Comparison of ENCODE assay signal across 8 mouse cellular contexts in the genomic region with DNA sequence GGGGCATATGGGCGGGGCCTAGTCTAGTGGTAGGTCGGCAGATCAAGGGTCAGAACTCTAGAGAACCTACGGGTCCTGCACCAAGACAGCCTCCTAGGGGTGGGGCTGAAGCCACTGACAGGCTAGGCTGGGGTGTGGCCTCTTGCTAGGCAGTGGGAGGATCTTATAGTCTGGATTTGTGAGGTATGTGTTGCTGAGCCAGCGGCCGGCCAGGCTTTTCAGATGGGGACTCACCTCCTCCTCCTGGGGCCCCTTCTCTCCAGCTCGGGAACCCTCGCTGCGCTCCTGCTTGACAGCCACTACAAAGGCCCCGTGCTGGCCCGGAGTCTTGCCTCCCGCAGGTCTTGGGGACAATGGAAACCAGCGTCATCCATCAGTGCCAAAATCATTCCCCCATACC. TPM values are rescaled to one million over a fixed set of nuclear protein-coding genes. Genes with fewer than 3 reads are reported as not detected.
A peak's percentile ranks its signal among the peaks of the same experiment; 100 is the strongest.
DNase-seq lines count a peak whose midpoint lies in the region; ATAC-seq lines count a peak whose summit lies in the region.

No protein-coding gene starts in this region.

- H3K4me2 ChIP-seq in embryonic facial prominence, embryonic 14.5 days (ENCODE audit: low read depth, low read length), result peak overlapping the region; percentile 93
- H3K4me2 ChIP-seq in intestine, embryonic 14.5 days (ENCODE audit: low read length), result peak overlapping the region; percentile 88
- peak overlapping the region; percentile 96 for H3K4me2 ChIP-seq in liver, embryonic 16.5 days (ENCODE audit: low read depth, low read length)
- H3K4me2 ChIP-seq in stomach, embryonic 14.5 days (replicated peaks; ENCODE audit: low read depth, low read length), result peak overlapping the region; percentile 55

- no peaks in the 10 kb centered on the region for H3K9me3 ChIP-seq in embryonic facial prominence, embryonic 14.5 days (ENCODE audit: control insufficient read depth, low read length)
- H3K9me3 ChIP-seq in intestine, embryonic 14.5 days (ENCODE audit: control insufficient read depth, low read length), result no peaks in the 10 kb centered on the region
- H3K9me3 ChIP-seq in liver, embryonic 16.5 days (replicated peaks; ENCODE audit: control insufficient read depth, low read length), result no peaks in the 10 kb centered on the region
- H3K9me3 ChIP-seq in stomach, embryonic 14.5 days (ENCODE audit: control insufficient read depth, low read depth, low read length), result no peaks in the 10 kb centered on the region

- peak overlapping the region; percentile 88 for H3K4me3 ChIP-seq in embryonic facial prominence, embryonic 14.5 days (ENCODE audit: low read depth, low read length)
- peak overlapping the region; percentile 66 for H3K4me3 ChIP-seq in intestine, embryonic 14.5 days (ENCODE audit: low read depth, low read length)
- peak overlapping the region; percentile 87 for H3K4me3 ChIP-seq in liver, embryonic 16.5 days (ENCODE audit: low read depth, low read length)
- H3K4me3 ChIP-seq in stomach, embryonic 14.5 days (ENCODE audit: low read depth, low read length), result peak overlapping the region; percentile 88

- peaks cover 12% of the 10 kb centered on the region; the same call in 1 of the 2 replicates for H3K27me3 ChIP-seq in embryonic facial prominence, embryonic 14.5 days (replicated peaks; ENCODE audit: control insufficient read depth, insufficient read depth, low read length)
- H3K27me3 ChIP-seq in intestine, embryonic 14.5 days (replicated peaks; ENCODE audit: control insufficient read depth, insufficient read depth, low read length), result peaks cover 9% of the 10 kb centered on the region
- H3K27me3 ChIP-seq in liver, embryonic 16.5 days (ENCODE audit: control insufficient read depth, insufficient read depth, low read depth, low read length), result peaks cover 18% of the 10 kb centered on the region
- H3K27me3 ChIP-seq in stomach, embryonic 14.5 days (ENCODE audit: control insufficient read depth, insufficient read depth, low read length), result 0 out of 2 replicates have a peak, but pooled peaks cover 5% of the 10 kb centered on the region

- intact Hi-C loops in left cerebral cortex, postnatal 25 days (cut with DNase I), result loop anchor here (5.0 kb wide), 1 partner anchor 152 kb away; no protein-coding TSS in a partner anchor

- peaks cover 19% of the 10 kb centered on the region for H3K4me1 ChIP-seq in embryonic facial prominence, embryonic 14.5 days (ENCODE audit: control insufficient read depth, insufficient read depth, low read length)
- peaks cover 26% of the 10 kb centered on the region for H3K4me1 ChIP-seq in intestine, embryonic 14.5 days (replicated peaks; ENCODE audit: control insufficient read depth, insufficient read depth, low read length)
- H3K4me1 ChIP-seq in liver, embryonic 16.5 days (ENCODE audit: control insufficient read depth, low read depth, low read length), result peaks cover 54% of the 10 kb centered on the region
- H3K4me1 ChIP-seq in stomach, embryonic 14.5 days (ENCODE audit: control insufficient read depth, insufficient read depth, low read length), result peaks cover 19% of the 10 kb centered on the region

- peak overlapping the region; percentile 85 for H3K9ac ChIP-seq in embryonic facial prominence, embryonic 14.5 days (ENCODE audit: low read depth, low read length)
- H3K9ac ChIP-seq in intestine, embryonic 14.5 days (ENCODE audit: low read length), result no peak overlapping the region
- H3K9ac ChIP-seq in liver, embryonic 16.5 days (ENCODE audit: low read depth, low read length), result peak overlapping the region; percentile 95
- H3K9ac ChIP-seq in stomach, embryonic 14.5 days (replicated peaks; ENCODE audit: low read depth, low read length), result peak overlapping the region; percentile 76; the same call in 1 of the 2 replicates

- H3K27ac ChIP-seq in embryonic facial prominence, embryonic 14.5 days (replicated peaks; ENCODE audit: low read depth, low read length), result peak overlapping the region; percentile 72; the same call in 1 of the 2 replicates
- H3K27ac ChIP-seq in intestine, embryonic 14.5 days (ENCODE audit: low read depth), result 0 out of 2 replicates have a peak overlapping the region, but pooled peaks have one; percentile 62
- H3K27ac ChIP-seq in liver, embryonic 16.5 days (ENCODE audit: low read length), result peak overlapping the region; percentile 91
- peak overlapping the region; percentile 74; the same call in 1 of the 2 replicates for H3K27ac ChIP-seq in stomach, embryonic 14.5 days (ENCODE audit: low read length)

- no peak for ATAC-seq in embryonic facial prominence, embryonic 14.5 days (ENCODE audit: low read depth)
- ATAC-seq in intestine, embryonic 14.5 days (replicated peaks; ENCODE audit: low FRiP score, low TSS enrichment, low read depth), result 0 out of 2 replicates have a peak, but pooled peaks have one; percentile 4
- peak; percentile 32 for ATAC-seq in liver, embryonic 16.5 days (ENCODE audit: low read depth)
- ATAC-seq in stomach, embryonic 14.5 days (ENCODE audit: insufficient number of reproducible peaks, insufficient read depth, low FRiP score, low read depth), result peak; percentile 21; the same call in 1 of the 2 replicates

- 10% methylated on average over 10 of the region's 12 CpGs for WGBS in embryonic facial prominence, embryonic 14.5 days
- whole genome bisulfite sequencing in intestine, embryonic 14.5 days, result 8% methylated on average over 12 of the region's 12 CpGs
- WGBS in liver, embryonic 16.5 days (ENCODE audit: insufficient replicate concordance), result 4% methylated on average over 12 of the region's 12 CpGs
- WGBS in stomach, embryonic 14.5 days, result 6% methylated on average over 12 of the region's 12 CpGs

- peaks cover 13% of the 10 kb centered on the region for H3K36me3 ChIP-seq in embryonic facial prominence, embryonic 14.5 days (ENCODE audit: control insufficient read depth, insufficient read depth, low read length)
- H3K36me3 ChIP-seq in intestine, embryonic 14.5 days (ENCODE audit: control insufficient read depth, insufficient read depth, low read length), result peaks cover 6% of the 10 kb centered on the region
- H3K36me3 ChIP-seq in liver, embryonic 16.5 days (ENCODE audit: control insufficient read depth, insufficient read depth), result peaks cover 2% of the 10 kb centered on the region; the same call in 1 of the 2 replicates
- no peaks in the 10 kb centered on the region; the same call in 1 of the 2 replicates for H3K36me3 ChIP-seq in stomach, embryonic 14.5 days (ENCODE audit: control insufficient read depth, insufficient read depth, low read length)

- DNase-seq in thymus, postnatal 14 days, result peak; percentile 44
- no peak for DNase-seq in thymus, adult 18-20 months
- no peak for DNase-seq in embryonic facial prominence, embryonic 14.5 days (ENCODE audit: low spot score)
- DNase-seq in intestine, embryonic 14.5 days (ENCODE audit: low spot score), result no peak
- DNase-seq in T-cell, adult 2 months (ENCODE audit: low spot score), result no peak
- no peak for DNase-seq in left cerebral cortex, postnatal 25 days (ENCODE audit: low spot score in 2 of 2)

RNA-seq across cellular contexts. Expression of a gene that starts 1.1 kb away (rescaled TPM):
- 66.8 and 78.7 TPM in 2 replicates for polyA plus RNA-seq in embryonic facial prominence, embryonic 14.5 days (2014; fragmentation: Nextera tagmentation; extraction: Ambion mirVana)
- 85.0 and 86.8 TPM in 2 replicates for polyA plus RNA-seq in intestine, embryonic 14.5 days (2014; fragmentation: Nextera tagmentation; extraction: Ambion mirVana)
- polyA plus RNA-seq in liver, embryonic 16.5 days (2015; fragmentation: Nextera tagmentation; extraction: Ambion mirVana), result 19.8 and 22.5 TPM in 2 replicates
- polyA plus RNA-seq in stomach, embryonic 14.5 days (2014; fragmentation: Nextera tagmentation; extraction: Ambion mirVana), result 98.6 TPM in 2 replicates
- 10 to 100 TPM; 23.5 to 28.4 TPM for total RNA-seq in left cerebral cortex, postnatal 25 days (2021)

RNA-seq across cellular contexts. Expression of a gene that starts 6.1 kb away (rescaled TPM):
- polyA plus RNA-seq in embryonic facial prominence, embryonic 14.5 days (2014; fragmentation: Nextera tagmentation; extraction: Ambion mirVana), result 0.04 and 0.14 TPM in 2 replicates
- polyA plus RNA-seq in intestine, embryonic 14.5 days (2014; fragmentation: Nextera tagmentation; extraction: Ambion mirVana), result 0.07 and 0.11 TPM in 2 replicates
- not detected in 2 replicates for polyA plus RNA-seq in liver, embryonic 16.5 days (2015; fragmentation: Nextera tagmentation; extraction: Ambion mirVana)
- polyA plus RNA-seq in stomach, embryonic 14.5 days (2014; fragmentation: Nextera tagmentation; extraction: Ambion mirVana), result 0.07 TPM in 1 of 2 replicates, not detected in the other
- total RNA-seq in left cerebral cortex, postnatal 25 days (2021), result under 1 TPM; 0.92 to 0.96 TPM

RNA-seq across cellular contexts. Expression of a gene that starts 8.1 kb away (rescaled TPM):
- 6.8 and 9.8 TPM in 2 replicates for polyA plus RNA-seq in embryonic facial prominence, embryonic 14.5 days (2014; fragmentation: Nextera tagmentation; extraction: Ambion mirVana)
- 4.8 and 6.9 TPM in 2 replicates for polyA plus RNA-seq in intestine, embryonic 14.5 days (2014; fragmentation: Nextera tagmentation; extraction: Ambion mirVana)
- polyA plus RNA-seq in liver, embryonic 16.5 days (2015; fragmentation: Nextera tagmentation; extraction: Ambion mirVana), result 9.2 and 11.9 TPM in 2 replicates
- polyA plus RNA-seq in stomach, embryonic 14.5 days (2014; fragmentation: Nextera tagmentation; extraction: Ambion mirVana), result 4.7 and 4.8 TPM in 2 replicates
- 10 to 100 TPM; 39.3 to 41.1 TPM for total RNA-seq in left cerebral cortex, postnatal 25 days (2021)

RNA-seq across cellular contexts. Expression of a gene that starts 16.5 kb away (rescaled TPM):
- polyA plus RNA-seq in embryonic facial prominence, embryonic 14.5 days (2014; fragmentation: Nextera tagmentation; extraction: Ambion mirVana), result 0.31 and 0.71 TPM in 2 replicates
- polyA plus RNA-seq in intestine, embryonic 14.5 days (2014; fragmentation: Nextera tagmentation; extraction: Ambion mirVana), result 0.58 and 0.59 TPM in 2 replicates
- polyA plus RNA-seq in liver, embryonic 16.5 days (2015; fragmentation: Nextera tagmentation; extraction: Ambion mirVana), result 1.9 and 2.5 TPM in 2 replicates
- 0.43 and 0.59 TPM in 2 replicates for polyA plus RNA-seq in stomach, embryonic 14.5 days (2014; fragmentation: Nextera tagmentation; extraction: Ambion mirVana)
- 1 to 10 TPM in 1 of 2 experiments, under 1 TPM in 1; 0.78 to 2.2 TPM for total RNA-seq in left cerebral cortex, postnatal 25 days (2021)

RNA-seq across cellular contexts. Expression of a gene that starts 20.6 kb away (rescaled TPM):
- 6.7 and 8.7 TPM in 2 replicates for polyA plus RNA-seq in embryonic facial prominence, embryonic 14.5 days (2014; fragmentation: Nextera tagmentation; extraction: Ambion mirVana)
- polyA plus RNA-seq in intestine, embryonic 14.5 days (2014; fragmentation: Nextera tagmentation; extraction: Ambion mirVana), result 22.3 and 23.6 TPM in 2 replicates
- polyA plus RNA-seq in liver, embryonic 16.5 days (2015; fragmentation: Nextera tagmentation; extraction: Ambion mirVana), result 4.3 and 4.5 TPM in 2 replicates
- polyA plus RNA-seq in stomach, embryonic 14.5 days (2014; fragmentation: Nextera tagmentation; extraction: Ambion mirVana), result 23.1 and 23.4 TPM in 2 replicates
- total RNA-seq in left cerebral cortex, postnatal 25 days (2021), result 1 to 10 TPM; 1.2 to 1.4 TPM
